Mouse (Mus musculus): ENCODE measurements around the gene Gcc1. TPM values are rescaled to one million over a fixed set of nuclear protein-coding genes. Genes with fewer than 3 reads are reported as not detected.
A peak's percentile ranks its signal among the peaks of the same experiment; 100 is the strongest.

Gene Gcc1
- total and polyA plus RNA-seq, 2 experiments, result 3.9 to 9.9 TPM

- DNase-seq (ENCODE audit: extremely low read depth, low read depth, low spot score), result peak; percentile 73
- H3K79me2 ChIP-seq (ENCODE audit: control insufficient read depth, insufficient read depth, low read length), result peaks cover 16% of the 10 kb centered on the region; the same call in 1 of the 2 replicates
- no peaks in the 10 kb centered on the region for H3K27me3 ChIP-seq (ENCODE audit: control insufficient read depth, insufficient read depth, low read length)
- TF ChIP-seq POLR2A (IDR thresholded peaks at IDR 0.05; ENCODE audit: extremely low read depth, insufficient read depth, low read length) (no peak), CTCF (IDR thresholded peaks at IDR 0.05; ENCODE audit: low read depth, low read length) (no peak)
- 0 out of 2 replicates have a peak, but pooled peaks cover 2% of the 10 kb centered on the region for H3K36me3 ChIP-seq (ENCODE audit: control insufficient read depth, insufficient read depth, low read length)
- 0% methylated on average over 6 of the region's 6 CpGs for WGBS
- peaks cover 13% of the 10 kb centered on the region for H3K4me1 ChIP-seq (ENCODE audit: control insufficient read depth, insufficient read depth, low read length)
- H3K9ac ChIP-seq (ENCODE audit: low read depth, low read length), result no peak overlapping the region
- no peak overlapping the region for H3K4me3 ChIP-seq (ENCODE audit: insufficient read depth, low read depth, low read length)
- peak overlapping the region; percentile 18; the same call in 1 of the 2 replicates for H3K27ac ChIP-seq (replicated peaks; ENCODE audit: insufficient read depth, low read depth, low read length)
Measured at GRCm38 (mm10) chr6:28425019-28425418, 3.2 kb downstream of the Gcc1 start.

DNA sequence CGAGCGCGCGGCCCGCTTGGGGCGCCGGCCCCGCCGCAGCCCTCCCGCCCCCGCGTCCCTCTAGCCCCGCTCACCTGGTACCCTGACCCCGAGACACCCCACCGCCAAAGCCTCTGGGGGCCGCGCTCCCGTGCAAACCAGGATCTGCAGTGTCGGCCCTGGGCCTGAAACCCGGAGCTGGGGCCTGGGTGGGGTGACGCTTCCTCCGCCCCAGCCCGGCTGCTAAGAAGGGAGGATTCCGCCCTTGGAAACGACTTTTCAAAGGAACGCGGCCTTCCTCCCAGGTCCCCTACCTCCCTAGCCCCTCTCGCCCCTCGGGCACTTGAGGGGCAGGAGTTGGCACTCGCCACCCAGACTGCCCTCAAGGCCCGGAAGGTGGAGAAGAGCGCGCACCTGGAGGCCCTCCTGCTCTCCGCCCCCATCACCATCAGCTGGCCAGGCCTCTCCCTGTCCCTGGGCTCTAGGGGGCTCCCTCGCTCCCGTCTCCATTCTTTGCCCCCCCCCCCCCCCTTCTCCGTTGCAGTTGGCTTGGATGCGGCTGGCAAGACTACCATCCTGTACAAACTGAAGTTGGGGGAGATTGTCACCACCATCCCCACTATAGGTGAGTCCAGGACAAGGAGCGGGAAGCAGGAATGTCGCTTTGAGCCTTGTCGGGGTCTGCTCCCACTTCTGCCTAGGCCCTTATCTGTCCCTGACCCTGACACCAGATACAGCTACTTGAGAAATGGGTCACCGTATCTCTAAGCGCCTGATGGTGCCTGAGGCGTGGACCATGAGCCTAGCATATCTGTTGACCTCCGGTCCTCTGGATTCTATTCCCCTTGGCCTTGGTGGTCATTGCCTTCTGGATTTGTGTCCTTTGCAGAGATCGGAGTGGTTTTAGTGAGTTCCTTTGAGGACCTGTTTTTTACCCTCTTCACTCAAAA lies 4.2 kb downstream of the Gcc1 start:
- Histone ChIP-seq H3K9ac (ENCODE audit: low read depth, low read length) (peak overlapping the region; percentile 99), H3K79me2 (ENCODE audit: control insufficient read depth, insufficient read depth, low read length) (peaks cover 16% of the 10 kb centered on the region; the same call in 1 of the 2 replicates), H3K27ac (replicated peaks; ENCODE audit: insufficient read depth, low read depth, low read length) (peak overlapping the region; percentile 89), H3K4me3 (ENCODE audit: insufficient read depth, low read depth, low read length) (peak overlapping the region; percentile 97), H3K27me3 (ENCODE audit: control insufficient read depth, insufficient read depth, low read length) (no peaks in the 10 kb centered on the region), H3K36me3 (ENCODE audit: control insufficient read depth, insufficient read depth, low read length) (0 out of 2 replicates have a peak, but pooled peaks cover 2% of the 10 kb centered on the region), H3K4me1 (ENCODE audit: control insufficient read depth, insufficient read depth, low read length) (peaks cover 19% of the 10 kb centered on the region)
- TF ChIP-seq POLR2A (IDR thresholded peaks at IDR 0.05; ENCODE audit: extremely low read depth, insufficient read depth, low read length) (0 out of 2 replicates have a peak, but pooled peaks have one; percentile 10), CTCF (IDR thresholded peaks at IDR 0.05; ENCODE audit: low read depth, low read length) (peak; percentile 26; the same call in 1 of the 2 replicates)
- peak; percentile 55 for DNase-seq (ENCODE audit: extremely low read depth, low read depth, low spot score)
- 3% methylated on average over 46 of the region's 46 CpGs for WGBS

- DNase-seq (ENCODE audit: extremely low read depth, low read depth, low spot score), result peak; percentile 59
- H3K4me1 ChIP-seq (ENCODE audit: control insufficient read depth, insufficient read depth, low read length), result peaks cover 24% of the 10 kb centered on the region
Measured at GRCm38 (mm10) chr6:28423313-28423712, 4.9 kb downstream of the Gcc1 start, which contains the start of gene Arf5. Gene Arf5 (plus strand): TSS chr6:28423560.

DNA sequence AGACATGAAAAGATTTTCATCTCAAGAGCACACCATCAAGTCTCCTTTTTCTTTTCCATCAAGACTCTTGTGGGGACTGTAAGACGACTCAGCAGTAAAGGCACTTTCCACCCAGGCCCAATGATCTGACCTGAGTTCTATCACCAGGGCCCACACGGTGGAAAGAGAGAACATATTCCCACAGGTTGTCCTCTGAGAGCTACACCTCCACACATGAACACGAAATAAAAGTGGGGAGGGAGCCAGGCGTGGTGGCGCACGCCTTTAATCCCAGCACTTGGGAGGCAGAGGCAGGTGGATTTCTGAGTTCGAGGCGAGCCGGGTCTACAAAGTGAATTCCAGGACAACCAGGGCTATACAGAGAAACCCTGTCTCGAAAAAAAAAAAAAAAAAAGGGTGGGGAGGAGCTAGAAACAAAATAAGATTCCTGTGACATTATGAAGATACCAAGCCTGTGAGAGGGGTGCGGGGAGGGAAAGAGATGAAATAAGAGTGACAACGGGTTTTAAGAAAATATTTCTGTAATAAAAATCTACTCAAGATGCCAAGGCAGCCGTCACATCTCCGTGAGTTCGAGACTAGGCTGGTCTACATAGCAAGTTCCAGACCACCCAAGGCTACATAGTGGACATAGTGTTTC lies 5.4 kb downstream of the Gcc1 start:
- H3K36me3 ChIP-seq (ENCODE audit: control insufficient read depth, insufficient read depth, low read length), result peaks cover 7% of the 10 kb centered on the region; the same call in 1 of the 2 replicates

More at GRCm38 (mm10) chr6:28423313-28423712, 4.9 kb downstream of the Gcc1 start, which contains the start of gene Arf5:
- Histone ChIP-seq H3K9ac (ENCODE audit: low read depth, low read length) (peak within 1 kb of the TSS; percentile 99), H3K27ac (replicated peaks; ENCODE audit: insufficient read depth, low read depth, low read length) (peak within 1 kb of the TSS; percentile 89), H3K4me3 (ENCODE audit: insufficient read depth, low read depth, low read length) (peak within 1 kb of the TSS; percentile 97), H3K36me3 (ENCODE audit: control insufficient read depth, insufficient read depth, low read length) (0 out of 2 replicates have a peak, but pooled peaks cover 4% of the 10 kb centered on the region), H3K79me2 (ENCODE audit: control insufficient read depth, insufficient read depth, low read length) (peaks cover 16% of the 10 kb centered on the region; the same call in 1 of the 2 replicates), H3K27me3 (ENCODE audit: control insufficient read depth, insufficient read depth, low read length) (no peaks in the 10 kb centered on the region)
- under 1% methylated on average over 40 of the region's 42 CpGs for WGBS
- TF ChIP-seq POLR2A (IDR thresholded peaks at IDR 0.05; ENCODE audit: extremely low read depth, insufficient read depth, low read length), result peak; percentile 30; the same call in 1 of the 2 replicates
- no peak for TF ChIP-seq CTCF (IDR thresholded peaks at IDR 0.05; ENCODE audit: low read depth, low read length)

DNA sequence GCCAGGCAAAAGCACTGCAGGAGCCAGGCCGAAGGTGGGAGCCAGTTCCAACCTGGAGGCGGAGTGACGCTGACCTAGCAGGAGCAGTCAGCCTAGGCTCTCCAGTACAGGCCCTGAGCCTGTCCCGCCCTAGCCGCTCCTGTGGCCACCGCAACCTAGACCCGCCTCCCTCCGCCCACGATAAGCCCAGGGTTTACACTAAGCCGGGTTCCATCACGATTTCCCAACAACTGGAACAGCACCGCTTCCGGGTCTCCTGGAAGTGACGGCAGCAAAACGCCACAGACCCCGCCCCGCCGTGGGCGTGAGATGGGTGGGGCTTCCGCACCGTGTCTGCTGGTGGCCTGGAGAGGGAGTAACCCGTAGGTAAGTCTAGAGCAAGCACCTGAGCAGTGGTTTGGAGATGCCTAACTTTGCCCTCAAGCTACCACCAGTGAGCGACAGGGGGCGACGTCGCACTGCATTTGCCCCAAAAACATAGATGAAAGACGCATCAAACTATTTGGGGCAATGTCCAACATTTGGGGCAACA lies 6.7 kb downstream of the Gcc1 start:
- peak; percentile 97 for DNase-seq (ENCODE audit: extremely low read depth, low read depth, low spot score)
- Histone ChIP-seq H3K36me3 (ENCODE audit: control insufficient read depth, insufficient read depth, low read length) (peaks cover 9% of the 10 kb centered on the region), H3K9ac (ENCODE audit: low read depth, low read length) (peak overlapping the region; percentile 81), H3K4me1 (ENCODE audit: control insufficient read depth, insufficient read depth, low read length) (peaks cover 37% of the 10 kb centered on the region), H3K27me3 (ENCODE audit: control insufficient read depth, insufficient read depth, low read length) (no peaks in the 10 kb centered on the region), H3K27ac (replicated peaks; ENCODE audit: insufficient read depth, low read depth, low read length) (peak overlapping the region; percentile 72), H3K79me2 (ENCODE audit: control insufficient read depth, insufficient read depth, low read length) (peaks cover 20% of the 10 kb centered on the region; the same call in 1 of the 2 replicates), H3K4me3 (ENCODE audit: insufficient read depth, low read depth, low read length) (peak overlapping the region; percentile 66)
- peak; percentile 84 for TF ChIP-seq POLR2A (IDR thresholded peaks at IDR 0.05; ENCODE audit: extremely low read depth, insufficient read depth, low read length)
- peak; percentile 96 for TF ChIP-seq CTCF (IDR thresholded peaks at IDR 0.05; ENCODE audit: low read depth, low read length)
- WGBS, result 0% methylated on average over 27 of the region's 27 CpGs

More for the DNA sequence above, 5.4 kb downstream of the Gcc1 start:
- DNase-seq (ENCODE audit: extremely low read depth, low read depth, low spot score), result no peak
- Histone ChIP-seq H3K4me1 (ENCODE audit: control insufficient read depth, insufficient read depth, low read length) (peaks cover 29% of the 10 kb centered on the region), H3K79me2 (ENCODE audit: control insufficient read depth, insufficient read depth, low read length) (peaks cover 20% of the 10 kb centered on the region; the same call in 1 of the 2 replicates), H3K9ac (ENCODE audit: low read depth, low read length) (no peak overlapping the region), H3K27me3 (ENCODE audit: control insufficient read depth, insufficient read depth, low read length) (no peaks in the 10 kb centered on the region), H3K4me3 (ENCODE audit: insufficient read depth, low read depth, low read length) (no peak overlapping the region), H3K27ac (replicated peaks; ENCODE audit: insufficient read depth, low read depth, low read length) (peak overlapping the region; percentile 52)
- no peak for TF ChIP-seq CTCF (IDR thresholded peaks at IDR 0.05; ENCODE audit: low read depth, low read length)
- TF ChIP-seq POLR2A (IDR thresholded peaks at IDR 0.05; ENCODE audit: extremely low read depth, insufficient read depth, low read length), result no peak
- 61% methylated on average over 15 of the region's 15 CpGs for WGBS
